8 mouse cellular contexts compared by ENCODE assay signal in genomic region chr2:129198436-129199327, GRCm38 (mm10). TPM values are rescaled to one million over a fixed set of nuclear protein-coding genes. Genes with fewer than 3 reads are reported as not detected.
DNase-seq lines count a peak whose midpoint lies in the region; ATAC-seq and TF ChIP-seq lines count a peak whose summit lies in the region.

TSS of gene Slc20a1 (plus strand) at chr2:129198764.

- H3K36me3 ChIP-seq in forebrain, embryonic 15.5 days: peaks cover 17% of the 10 kb centered on the region

- TF ChIP-seq POLR2A in lung, adult 2 months (IDR thresholded peaks at IDR 0.05; ENCODE audit: borderline replicate concordance, extremely low read depth, low read depth, low read length): peak; percentile 89; the same call in 1 of the 2 replicates

- peaks cover 29% of the 10 kb centered on the region for H3K4me1 ChIP-seq in forebrain, embryonic 15.5 days
- peaks cover 3% of the 10 kb centered on the region; the same call in 1 of the 2 replicates for H3K4me1 ChIP-seq in lung, adult 2 months (ENCODE audit: control insufficient read depth, insufficient read depth, low read length)

- WGBS in forebrain, embryonic 15.5 days: under 1% methylated on average over 93 of the region's 96 CpGs
- under 1% methylated on average over 96 of the region's 96 CpGs for WGBS in lung, adult 2 months

- peak; percentile 97 for DNase-seq in ES-CJ7 (ENCODE audit: low read depth, low spot score)
- peak; percentile 100 for DNase-seq in cerebellum, adult 11 months
- peak; percentile 99 for DNase-seq in heart, postnatal 25 days (ENCODE audit: low spot score)
- DNase-seq in layer of hippocampus, adult 18-20 months (ENCODE audit: low spot score in 2 of 2): peak; percentile 98 to 99
- DNase-seq in lung, adult 2 months: peak; percentile 99
- DNase-seq in thymus, adult 18-20 months: peak; percentile 97

- TF ChIP-seq CTCF in lung, adult 2 months (IDR thresholded peaks at IDR 0.05; ENCODE audit: insufficient read depth, low read length): no peak

- H3K27me3 ChIP-seq in forebrain, embryonic 15.5 days: no peaks in the 10 kb centered on the region

- H3K4me2 ChIP-seq in forebrain, embryonic 15.5 days (replicated peaks): peak within 1 kb of the TSS; percentile 84

- intact Hi-C loops in heart, postnatal 25 days (cut with DNase I): loop anchor here (1.0 to 5.0 kb wide), 2 partner anchors 69 to 251 kb away; partner anchors contain the start of gene Chchd5

- ATAC-seq in forebrain, embryonic 15.5 days (replicated peaks): peak; percentile 99
- peak; percentile 94 for ATAC-seq in neutrophil, adult 5-6 weeks (ENCODE audit: extremely low read depth, insufficient number of reproducible peaks, low FRiP score, poor library complexity, severe bottlenecking)

- peak within 1 kb of the TSS; percentile 94 for H3K9ac ChIP-seq in forebrain, embryonic 15.5 days (replicated peaks)

- H3K4me3 ChIP-seq in forebrain, embryonic 15.5 days: peak within 1 kb of the TSS; percentile 94
- peak within 1 kb of the TSS; percentile 99 for H3K4me3 ChIP-seq in lung, adult 2 months (replicated peaks; ENCODE audit: extremely low read depth, low read depth, low read length)

- no peaks in the 10 kb centered on the region for H3K9me3 ChIP-seq in forebrain, embryonic 15.5 days

- H3K27ac ChIP-seq in forebrain, embryonic 15.5 days (replicated peaks): peak within 1 kb of the TSS; percentile 92

RNA-seq across cellular contexts. Expression of gene Slc20a1, which starts in this region (rescaled TPM):
- 58.8 TPM in 2 replicates for polyA plus RNA-seq in forebrain, embryonic 15.5 days (2015; fragmentation: Nextera tagmentation; extraction: Ambion mirVana)
- 10 to 100 TPM; 11.3 to 12.4 TPM for total RNA-seq in heart, postnatal 25 days (2021)
- total RNA-seq in layer of hippocampus, adult 18-20 months (2021): 100 to 1,000 TPM; 126 to 129 TPM
- polyA plus RNA-seq in lung, adult 2 months (2012; rRNA removed): 17.1 and 23.3 TPM in 2 replicates
- total RNA-seq in neutrophil, adult 5-6 weeks (2017): 161 and 196 TPM in 2 replicates

Comparison
In these comparisons a context has a peak if more than half of its experiments do, and no peak if none do; other contexts are left out.
1. Peak in every context shown above with its lines: DNase-seq, ATAC-seq, H3K4me3 ChIP-seq and H3K27ac ChIP-seq.
2. RNA of gene Slc20a1 (total RNA-seq): 161 to 196 TPM in neutrophil, adult 5-6 weeks and 126 to 129 TPM in layer of hippocampus, adult 18-20 months; 11.3 to 12.4 TPM in heart, postnatal 25 days; every median in the first group is over 4 times any median in the second.